Mouse (Mus musculus) liver, adult 2 months (tissue): ENCODE results near the gene Dguok. TPM values are rescaled to one million over a fixed set of nuclear protein-coding genes. Genes with fewer than 3 reads are reported as not detected.
A peak's percentile ranks its signal among the peaks of the same experiment; 100 is the strongest.

Experiments
- DNase-seq: peaks from one replicate; pipeline ENCODE4 v3.0.0-alpha.2; 2011; ENCODE audit warnings: low read depth, low spot score; ENCODE audit errors: extremely low read depth
- H3K27ac ChIP-seq: fragments of 200-500 bp; replicated peaks from 2 replicates; pipeline ENCODE4 v1.5.1; 2012; ENCODE audit warnings: low read depth, mild to moderate bottlenecking, control low read depth, inconsistent platforms, low read length; ENCODE audit not compliant: insufficient read depth
- H3K27me3 ChIP-seq: fragments of 200-500 bp; 2 replicates; pipeline ENCODE4 v1.6.1; 2012; ENCODE audit warnings: mild to moderate bottlenecking, moderate library complexity, low read length, inconsistent platforms; ENCODE audit not compliant: control insufficient read depth, insufficient read depth
- H3K36me3 ChIP-seq: fragments of 200-500 bp; 2 replicates; pipeline ENCODE4 v1.6.1; 2012; ENCODE audit warnings: low read length, inconsistent platforms; ENCODE audit not compliant: control insufficient read depth, insufficient read depth
- H3K4me1 ChIP-seq: fragments of 200-500 bp; 2 replicates; pipeline ENCODE4 v1.6.1; 2011; ENCODE audit warnings: low read length; ENCODE audit not compliant: control insufficient read depth, insufficient read depth
- H3K4me3 ChIP-seq: fragments of 200-500 bp; 2 replicates; pipeline ENCODE4 v1.5.1; 2011; ENCODE audit warnings: low read depth, mild to moderate bottlenecking, control low read depth, low read length, moderate library complexity; ENCODE audit not compliant: insufficient read depth
- H3K79me2 ChIP-seq: fragments of 200-500 bp; 2 replicates; pipeline ENCODE4 v1.6.1; 2012; ENCODE audit warnings: inconsistent platforms, mild to moderate bottlenecking, low read length, moderate library complexity; ENCODE audit not compliant: control insufficient read depth, insufficient read depth
- H3K9ac ChIP-seq: fragments of 200-500 bp; 2 replicates; pipeline ENCODE4 v1.6.1; 2012; ENCODE audit warnings: low read depth, mild to moderate bottlenecking, control low read depth, inconsistent platforms, low read length
- CTCF ChIP-seq: fragments of 200-500 bp; IDR thresholded peaks from 2 replicates; pipeline ENCODE4 v1.5.1; 2011; ENCODE audit warnings: low read depth, low read length, control low read depth
- POLR2A ChIP-seq: fragments of 200-500 bp; IDR thresholded peaks from 2 replicates; pipeline ENCODE4 v1.6.1; 2011; ENCODE audit warnings: low read length, control low read depth; ENCODE audit not compliant: insufficient read depth; ENCODE audit errors: extremely low read depth
- WGBS: fragments of 180-500 bp; shearing (Covaris S2); methylation state at CpG from one replicate; pipeline ENCODE4 v1.1.7; 2018; 5-methylcytosine and 5-hydroxymethylcytosine counted together
- polyA plus RNA-seq: library from polyadenylated mRNA; depleted of rRNA; stranded (reverse); fragments of >200 nt; gene quantifications from 2 replicates; pipeline ENCODE4 v1.2.3, GENCODE M21; 2012; rRNA removed
- total RNA-seq: library from RNA; depleted of rRNA; stranded (reverse); fragments of >200 nt; gene quantifications from 2 replicates; pipeline ENCODE4 v1.2.3, GENCODE M21; 2014; rRNA removed

Gene Dguok
- total RNA-seq (17.4 and 21.8 TPM in 2 replicates), polyA plus RNA-seq (23.5 and 24.9 TPM in 2 replicates)

GRCm38 (mm10) chr6:83506258-83507167 lies at the start of gene Dguok:
Dguok (minus strand) TSS chr6:83506969.
- Histone ChIP-seq H3K27ac (peak within 1 kb of the TSS; percentile 73), H3K27me3 (no peaks in the 10 kb centered on the region), H3K36me3 (no peaks in the 10 kb centered on the region), H3K4me3 (peak within 1 kb of the TSS; percentile 78), H3K9ac (peak within 1 kb of the TSS; percentile 85), H3K4me1 (peaks cover 5% of the 10 kb centered on the region; the same call in 1 of the 2 replicates), H3K79me2 (peaks cover 6% of the 10 kb centered on the region; the same call in 1 of the 2 replicates)
- TF ChIP-seq CTCF (no peak), POLR2A (peak; percentile 84)
- under 1% methylated on average over 54 of the region's 54 CpGs for WGBS
- DNase-seq, result peak; percentile 94

GRCm38 (mm10) chr6:83555972-83556371 lies 49.2 kb upstream of the Dguok start:
- no peak overlapping the region for H3K9ac ChIP-seq
- no peaks in the 10 kb centered on the region for H3K4me1 ChIP-seq
- WGBS, result 81% methylated on average over 6 of the region's 6 CpGs
- TF ChIP-seq CTCF, result no peak
- no peak for TF ChIP-seq POLR2A
- H3K4me3 ChIP-seq, result no peak overlapping the region
- no peaks in the 10 kb centered on the region for H3K79me2 ChIP-seq
- no peak for DNase-seq
- peaks cover 34% of the 10 kb centered on the region for H3K36me3 ChIP-seq
- H3K27ac ChIP-seq, result no peak overlapping the region
- no peaks in the 10 kb centered on the region for H3K27me3 ChIP-seq

- H3K9ac ChIP-seq, result no peak overlapping the region
- H3K27ac ChIP-seq, result no peak overlapping the region
- no peaks in the 10 kb centered on the region for H3K4me1 ChIP-seq
- no peak overlapping the region for H3K4me3 ChIP-seq
- TF ChIP-seq CTCF, result no peak
- no peak for TF ChIP-seq POLR2A
- H3K27me3 ChIP-seq, result no peaks in the 10 kb centered on the region
- no peaks in the 10 kb centered on the region for H3K79me2 ChIP-seq
- peaks cover 15% of the 10 kb centered on the region for H3K36me3 ChIP-seq
- 69% methylated on average over 5 of the region's 5 CpGs for WGBS
- no peak for DNase-seq
Observed at GRCm38 (mm10) chr6:83548346-83548745, 41.6 kb upstream of the Dguok start.

GRCm38 (mm10) chr6:83545778-83546177 lies 39.0 kb upstream of the Dguok start:
- 94% methylated on average over 3 of the region's 3 CpGs for WGBS

GRCm38 (mm10) chr6:83541756-83542456 lies 35.1 kb upstream of the Dguok start:
- H3K9ac ChIP-seq, result no peak overlapping the region
- WGBS, result 78% methylated on average over 11 of the region's 11 CpGs
- no peak for DNase-seq

More at GRCm38 (mm10) chr6:83545778-83546177, 39.0 kb upstream of the Dguok start:
- no peak overlapping the region for H3K4me3 ChIP-seq
- no peaks in the 10 kb centered on the region for H3K79me2 ChIP-seq
- no peak overlapping the region for H3K27ac ChIP-seq
- TF ChIP-seq CTCF (no peak), POLR2A (no peak)
- no peak for DNase-seq
- no peak overlapping the region for H3K9ac ChIP-seq
- no peaks in the 10 kb centered on the region for H3K27me3 ChIP-seq
- peaks cover 11% of the 10 kb centered on the region for H3K36me3 ChIP-seq
- no peaks in the 10 kb centered on the region for H3K4me1 ChIP-seq

More at GRCm38 (mm10) chr6:83541756-83542456, 35.1 kb upstream of the Dguok start:
- Histone ChIP-seq H3K27ac (no peak overlapping the region), H3K4me3 (no peak overlapping the region), H3K36me3 (peaks cover 11% of the 10 kb centered on the region), H3K27me3 (no peaks in the 10 kb centered on the region), H3K79me2 (no peaks in the 10 kb centered on the region), H3K4me1 (no peaks in the 10 kb centered on the region)
- TF ChIP-seq POLR2A (no peak), CTCF (no peak)
